Mouse (Mus musculus) midbrain, embryonic 14.5 days (tissue): ENCODE results near the gene Cxcl13. TPM values are rescaled to one million over a fixed set of nuclear protein-coding genes. Genes with fewer than 3 reads are reported as not detected.

Experiments used
- ATAC-seq: fragments of 200-750 bp; cut with Nextera tagmentation; 2 replicates; pipeline ENCODE4 v1.8.0; 2017; ENCODE audit warnings: moderate number of reproducible peaks, moderate library complexity; ENCODE audit not compliant: low FRiP score, low TSS enrichment
- DNase-seq: peaks from one replicate; pipeline ENCODE4 v3.0.0-alpha.2; 2015
- H3K27ac ChIP-seq: fragments of 300-500 bp; sonication (generic); replicated peaks from 2 replicates; pipeline ENCODE4 v1.5.1; 2014; ENCODE audit warnings: mild to moderate bottlenecking, low read depth, low read length, moderate library complexity
- H3K27me3 ChIP-seq: fragments of 300-500 bp; sonication (generic); 2 replicates; pipeline ENCODE4 v1.6.1; 2014; ENCODE audit warnings: low read length, control low read depth, mixed read lengths; ENCODE audit not compliant: control insufficient read depth, insufficient read depth
- H3K36me3 ChIP-seq: fragments of 300-500 bp; sonication (generic); 2 replicates; pipeline ENCODE4 v1.6.1; 2014; ENCODE audit warnings: low read length, control low read depth; ENCODE audit not compliant: control insufficient read depth, insufficient read depth
- H3K4me1 ChIP-seq: fragments of 300-500 bp; sonication (generic); 2 replicates; pipeline ENCODE4 v1.6.1; 2014; ENCODE audit warnings: mild to moderate bottlenecking, antibody characterized with exemption, low read length, control low read depth; ENCODE audit not compliant: control insufficient read depth, insufficient read depth
- H3K4me2 ChIP-seq: fragments of 300-500 bp; sonication (generic); 2 replicates; pipeline ENCODE4 v1.6.1; 2014; ENCODE audit warnings: mild to moderate bottlenecking, low read length, moderate library complexity
- H3K4me3 ChIP-seq: fragments of 300-500 bp; sonication (generic); replicated peaks from 2 replicates; pipeline ENCODE4 v1.5.1; 2014; ENCODE audit warnings: low read depth, low read length
- H3K9ac ChIP-seq: fragments of 300-500 bp; sonication (generic); replicated peaks from 2 replicates; pipeline ENCODE4 v1.6.1; 2014; ENCODE audit warnings: mild to moderate bottlenecking, low read length, moderate library complexity
- H3K9me3 ChIP-seq: fragments of 300-500 bp; sonication (generic); 2 replicates; pipeline ENCODE4 v1.6.1; 2016; ENCODE audit warnings: low read length, control low read depth, mixed read lengths; ENCODE audit not compliant: control insufficient read depth
- WGBS: fragments of 180-500 bp; shearing (Covaris S2); extraction: QIAGEN DNeasy Blood & Tissue Kit; methylation state at CpG from one replicate; pipeline ENCODE4 v1.1.7; 2014; 5-methylcytosine and 5-hydroxymethylcytosine counted together
- polyA plus RNA-seq: library from polyadenylated mRNA; unstranded; fragments of >200 nt; fragmentation: Nextera tagmentation; extraction: Ambion mirVana; gene quantifications from 2 replicates; pipeline ENCODE4 v1.2.1, GENCODE M21; 2014

Cxcl13 gene
- polyA plus RNA-seq, 1 experiment from 2014 or later: not detected

GRCm38 (mm10) chr5:95938044-95938625 lies 18.6 kb upstream of the Cxcl13 start:
- Histone ChIP-seq H3K36me3 (no peaks in the 10 kb centered on the region), H3K4me3 (no peak overlapping the region), H3K4me2 (no peak overlapping the region), H3K9ac (no peak overlapping the region), H3K27ac (no peak overlapping the region), H3K27me3 (no peaks in the 10 kb centered on the region), H3K4me1 (no peaks in the 10 kb centered on the region), H3K9me3 (no peaks in the 10 kb centered on the region)
- DNase-seq (no peak), ATAC-seq (no peak)
- WGBS: 85% methylated on average over 11 of the region's 11 CpGs

- H3K4me1 ChIP-seq: no peaks in the 10 kb centered on the region
- H3K27ac ChIP-seq: no peak overlapping the region
- WGBS: 69% methylated on average over 4 of the region's 4 CpGs
- no peak overlapping the region for H3K4me3 ChIP-seq
- no peak overlapping the region for H3K9ac ChIP-seq
- no peak for DNase-seq
- ATAC-seq: no peak; the same call in 1 of the 2 replicates
- H3K27me3 ChIP-seq: no peaks in the 10 kb centered on the region
- no peaks in the 10 kb centered on the region for H3K36me3 ChIP-seq
- H3K4me2 ChIP-seq: no peak overlapping the region
- no peaks in the 10 kb centered on the region for H3K9me3 ChIP-seq
Observed at GRCm38 (mm10) chr5:95940682-95941221, 16.0 kb upstream of the Cxcl13 start.

- Histone ChIP-seq H3K27me3 (no peaks in the 10 kb centered on the region), H3K4me3 (no peak overlapping the region), H3K27ac (no peak overlapping the region), H3K36me3 (no peaks in the 10 kb centered on the region), H3K9me3 (no peaks in the 10 kb centered on the region), H3K9ac (no peak overlapping the region), H3K4me1 (no peaks in the 10 kb centered on the region), H3K4me2 (no peak overlapping the region)
- ATAC-seq (no peak), DNase-seq (no peak)
- WGBS: 87% methylated on average over 7 of the region's 7 CpGs
Observed at GRCm38 (mm10) chr5:95941562-95941961, 15.2 kb upstream of the Cxcl13 start.

GRCm38 (mm10) chr5:95945120-95945519 lies 11.6 kb upstream of the Cxcl13 start:
- no peak overlapping the region for H3K4me3 ChIP-seq
- H3K27ac ChIP-seq: no peak overlapping the region
- 61% methylated on average over 3 of the region's 3 CpGs for WGBS
- H3K4me2 ChIP-seq: no peak overlapping the region
- H3K9me3 ChIP-seq: no peaks in the 10 kb centered on the region
- no peaks in the 10 kb centered on the region for H3K27me3 ChIP-seq
- no peak for ATAC-seq
- no peak for DNase-seq
- no peaks in the 10 kb centered on the region for H3K4me1 ChIP-seq
- H3K9ac ChIP-seq: no peak overlapping the region
- no peaks in the 10 kb centered on the region for H3K36me3 ChIP-seq

GRCm38 (mm10) chr5:95946344-95946743 lies 10.4 kb upstream of the Cxcl13 start:
- ATAC-seq (no peak), DNase-seq (no peak)
- no peak overlapping the region for H3K4me2 ChIP-seq
- H3K27ac ChIP-seq: no peak overlapping the region
- no peaks in the 10 kb centered on the region for H3K36me3 ChIP-seq
- H3K9me3 ChIP-seq: no peaks in the 10 kb centered on the region
- no peaks in the 10 kb centered on the region for H3K27me3 ChIP-seq
- no peak overlapping the region for H3K9ac ChIP-seq
- 62% methylated on average over 2 of the region's 2 CpGs for WGBS
- no peaks in the 10 kb centered on the region for H3K4me1 ChIP-seq
- no peak overlapping the region for H3K4me3 ChIP-seq

- H3K9me3 ChIP-seq: no peaks in the 10 kb centered on the region
- 74% methylated on average over 3 of the region's 3 CpGs for WGBS
- no peaks in the 10 kb centered on the region for H3K27me3 ChIP-seq
- DNase-seq: no peak
- no peaks in the 10 kb centered on the region for H3K36me3 ChIP-seq
- no peaks in the 10 kb centered on the region for H3K4me1 ChIP-seq
- H3K27ac ChIP-seq: no peak overlapping the region
- no peak overlapping the region for H3K4me2 ChIP-seq
- ATAC-seq: no peak
- no peak overlapping the region for H3K9ac ChIP-seq
- H3K4me3 ChIP-seq: no peak overlapping the region
Observed at GRCm38 (mm10) chr5:95948641-95949040, 8.1 kb upstream of the Cxcl13 start.

- Histone ChIP-seq H3K4me2 (no peak overlapping the region), H3K27ac (no peak overlapping the region), H3K4me1 (no peaks in the 10 kb centered on the region), H3K36me3 (no peaks in the 10 kb centered on the region), H3K4me3 (no peak overlapping the region), H3K9me3 (no peaks in the 10 kb centered on the region), H3K27me3 (no peaks in the 10 kb centered on the region), H3K9ac (no peak overlapping the region)
- DNase-seq: peak; percentile 76
- WGBS: 58% methylated on average over 19 of the region's 19 CpGs
- ATAC-seq: no peak
Observed at GRCm38 (mm10) chr5:95949946-95950701, 6.6 kb upstream of the Cxcl13 start.

GRCm38 (mm10) chr5:95964940-95965339 lies 8.2 kb downstream of the Cxcl13 start:
- no peak overlapping the region for H3K9ac ChIP-seq
- H3K4me2 ChIP-seq: no peak overlapping the region
- H3K4me1 ChIP-seq: no peaks in the 10 kb centered on the region
- no peaks in the 10 kb centered on the region for H3K9me3 ChIP-seq
- no peak for ATAC-seq
- no peak for DNase-seq
- no peak overlapping the region for H3K4me3 ChIP-seq
- H3K36me3 ChIP-seq: no peaks in the 10 kb centered on the region
- H3K27ac ChIP-seq: no peak overlapping the region
- H3K27me3 ChIP-seq: no peaks in the 10 kb centered on the region
- WGBS: 62% methylated on average over 2 of the region's 2 CpGs

GRCm38 (mm10) chr5:95966621-95967020 lies 9.9 kb downstream of the Cxcl13 start:
- no peaks in the 10 kb centered on the region for H3K9me3 ChIP-seq
- H3K4me3 ChIP-seq: no peak overlapping the region
- no peaks in the 10 kb centered on the region for H3K27me3 ChIP-seq
- H3K4me2 ChIP-seq: no peak overlapping the region
- no peaks in the 10 kb centered on the region for H3K4me1 ChIP-seq
- 58% methylated on average over 2 of the region's 2 CpGs for WGBS
- no peak overlapping the region for H3K9ac ChIP-seq
- DNase-seq (no peak), ATAC-seq (no peak)
- no peaks in the 10 kb centered on the region for H3K36me3 ChIP-seq
- no peak overlapping the region for H3K27ac ChIP-seq
